Mouse (Mus musculus): ENCODE measurements around the gene Elk3. TPM values are rescaled to one million over a fixed set of nuclear protein-coding genes. Genes with fewer than 3 reads are reported as not detected.

The Elk3 gene
- polyA plus RNA-seq, 1 experiment, result 15.5 TPM

- TF ChIP-seq CTCF (IDR thresholded peaks at IDR 0.05; ENCODE audit: control insufficient read depth, insufficient read depth, low read length) (no peak), POLR2A (IDR thresholded peaks at IDR 0.05; ENCODE audit: borderline replicate concordance, control insufficient read depth, low read depth, low read length) (no peak)
- no peak overlapping the region for H3K27ac ChIP-seq (ENCODE audit: control insufficient read depth, insufficient read depth, low read depth, low read length, poor library complexity)
- H3K4me3 ChIP-seq (replicated peaks; ENCODE audit: control insufficient read depth, low read depth, low read length), result no peak overlapping the region
- whole genome bisulfite sequencing, result 60% methylated on average over 9 of the region's 9 CpGs
- no peaks in the 10 kb centered on the region for H3K4me1 ChIP-seq (ENCODE audit: control insufficient read depth, insufficient read depth, low read length)
Observed at GRCm38 (mm10) chr10:93234692-93235091, 76.2 kb downstream of the Elk3 start.

DNA sequence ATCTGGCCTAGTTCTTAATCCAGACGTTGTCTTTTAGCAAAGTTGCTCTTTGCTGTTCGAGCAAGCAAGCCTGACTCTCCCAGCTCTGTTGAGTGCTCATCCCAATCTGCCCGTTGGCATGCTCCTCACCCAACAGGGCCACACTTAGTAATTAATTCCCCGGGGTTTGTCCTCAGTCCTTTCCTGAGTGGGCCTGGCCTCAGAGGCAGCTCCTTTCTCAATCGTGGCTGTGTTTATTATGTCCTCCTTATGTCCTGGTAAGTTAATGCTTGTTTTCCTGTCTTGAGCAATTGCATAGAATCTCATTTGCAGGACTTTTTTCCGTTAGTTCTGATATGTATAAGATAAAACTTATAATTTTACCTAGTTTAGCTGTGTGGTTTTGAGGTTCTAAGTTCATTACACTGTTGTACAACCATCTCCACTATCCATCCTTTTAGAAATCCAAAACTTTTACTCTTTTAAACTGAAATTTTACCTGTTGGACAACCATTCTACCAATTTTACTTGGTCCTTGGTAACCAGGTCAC is 77.2 kb downstream of the Elk3 start:
- TF ChIP-seq POLR2A (IDR thresholded peaks at IDR 0.05; ENCODE audit: borderline replicate concordance, control insufficient read depth, low read depth, low read length) (no peak), CTCF (IDR thresholded peaks at IDR 0.05; ENCODE audit: control insufficient read depth, insufficient read depth, low read length) (no peak)
- H3K4me3 ChIP-seq (replicated peaks; ENCODE audit: control insufficient read depth, low read depth, low read length), result no peak overlapping the region
- no peaks in the 10 kb centered on the region for H3K4me1 ChIP-seq (ENCODE audit: control insufficient read depth, insufficient read depth, low read length)
- 51% methylated on average over 6 of the region's 6 CpGs for WGBS
- no peak overlapping the region for H3K27ac ChIP-seq (ENCODE audit: control insufficient read depth, insufficient read depth, low read depth, low read length, poor library complexity)

DNA sequence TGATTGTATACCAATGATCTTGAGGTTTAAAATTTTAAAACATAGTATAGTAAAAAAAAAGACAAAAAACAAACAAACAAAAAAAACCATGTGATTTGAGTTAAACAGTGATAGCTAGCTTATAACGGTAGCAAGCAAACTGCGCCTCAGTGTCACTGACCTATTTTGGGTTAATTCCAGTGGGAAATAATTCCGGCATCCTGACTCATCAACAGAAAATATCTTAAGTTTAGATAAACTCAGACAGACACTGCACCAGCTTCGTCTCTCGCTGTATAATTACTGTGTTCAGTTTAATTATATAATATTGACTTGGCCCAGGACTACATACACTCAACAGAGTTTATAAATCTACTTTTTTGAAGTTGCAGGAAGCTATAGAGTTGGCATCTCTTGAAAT is 79.0 kb downstream of the Elk3 start:
- WGBS, result 94% methylated on average over 5 of the region's 5 CpGs

GRCm38 (mm10) chr10:93231490-93231889 is 79.4 kb downstream of the Elk3 start:
- no peak overlapping the region for H3K4me3 ChIP-seq (replicated peaks; ENCODE audit: control insufficient read depth, low read depth, low read length)
- no peaks in the 10 kb centered on the region; the same call in 1 of the 2 replicates for H3K4me1 ChIP-seq (ENCODE audit: control insufficient read depth, insufficient read depth, low read length)
- TF ChIP-seq CTCF (IDR thresholded peaks at IDR 0.05; ENCODE audit: control insufficient read depth, insufficient read depth, low read length) (no peak), POLR2A (IDR thresholded peaks at IDR 0.05; ENCODE audit: borderline replicate concordance, control insufficient read depth, low read depth, low read length) (no peak)
- no peak overlapping the region for H3K27ac ChIP-seq (ENCODE audit: control insufficient read depth, insufficient read depth, low read depth, low read length, poor library complexity)
- WGBS, result 88% methylated on average over 4 of the region's 4 CpGs

More for the DNA sequence above, 79.0 kb downstream of the Elk3 start:
- TF ChIP-seq CTCF (IDR thresholded peaks at IDR 0.05; ENCODE audit: control insufficient read depth, insufficient read depth, low read length), result no peak
- no peak for TF ChIP-seq POLR2A (IDR thresholded peaks at IDR 0.05; ENCODE audit: borderline replicate concordance, control insufficient read depth, low read depth, low read length)
- Histone ChIP-seq H3K4me3 (replicated peaks; ENCODE audit: control insufficient read depth, low read depth, low read length) (no peak overlapping the region), H3K27ac (ENCODE audit: control insufficient read depth, insufficient read depth, low read depth, low read length, poor library complexity) (no peak overlapping the region), H3K4me1 (ENCODE audit: control insufficient read depth, insufficient read depth, low read length) (no peaks in the 10 kb centered on the region)

DNA sequence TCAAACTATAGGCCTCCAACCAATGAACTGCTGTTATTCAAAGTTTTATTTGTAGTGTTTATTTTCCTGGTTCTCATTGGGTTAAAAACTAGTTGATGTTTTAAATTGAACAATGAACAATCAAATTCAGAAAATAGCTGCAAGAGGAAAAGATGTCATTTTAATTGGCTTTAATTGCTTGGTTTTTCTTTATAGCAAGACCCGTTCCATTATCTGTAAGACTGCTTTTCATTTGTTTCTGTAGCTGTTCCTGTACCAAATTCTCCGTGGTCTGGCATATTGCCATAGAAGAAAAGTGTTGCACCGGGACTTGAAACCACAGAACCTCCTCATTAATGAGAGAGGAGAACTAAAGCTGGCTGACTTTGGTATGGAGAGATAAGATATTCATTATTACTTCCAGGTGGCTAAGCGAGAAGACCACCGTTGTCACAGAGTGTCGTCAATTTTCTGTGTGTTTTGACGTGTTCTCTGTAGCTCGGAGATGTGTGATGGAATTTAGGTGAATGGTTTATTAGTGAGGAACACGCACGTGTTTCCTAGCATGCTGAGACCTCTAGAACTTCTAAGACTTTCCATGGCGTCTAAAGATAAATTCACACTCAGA is 82.4 kb downstream of the Elk3 start:
- 20% methylated on average over 11 of the region's 11 CpGs for WGBS
- TF ChIP-seq CTCF (IDR thresholded peaks at IDR 0.05; ENCODE audit: control insufficient read depth, insufficient read depth, low read length) (no peak), POLR2A (IDR thresholded peaks at IDR 0.05; ENCODE audit: borderline replicate concordance, control insufficient read depth, low read depth, low read length) (no peak)
- Histone ChIP-seq H3K4me3 (replicated peaks; ENCODE audit: control insufficient read depth, low read depth, low read length) (no peak overlapping the region), H3K4me1 (ENCODE audit: control insufficient read depth, insufficient read depth, low read length) (no peaks in the 10 kb centered on the region; the same call in 1 of the 2 replicates), H3K27ac (ENCODE audit: control insufficient read depth, insufficient read depth, low read depth, low read length, poor library complexity) (no peak overlapping the region)

- Histone ChIP-seq H3K27ac (ENCODE audit: control insufficient read depth, insufficient read depth, low read depth, low read length, poor library complexity) (no peak overlapping the region), H3K4me1 (ENCODE audit: control insufficient read depth, insufficient read depth, low read length) (no peaks in the 10 kb centered on the region; the same call in 1 of the 2 replicates), H3K4me3 (replicated peaks; ENCODE audit: control insufficient read depth, low read depth, low read length) (no peak overlapping the region)
- TF ChIP-seq CTCF (IDR thresholded peaks at IDR 0.05; ENCODE audit: control insufficient read depth, insufficient read depth, low read length) (no peak), POLR2A (IDR thresholded peaks at IDR 0.05; ENCODE audit: borderline replicate concordance, control insufficient read depth, low read depth, low read length) (no peak)
- WGBS, result 44% methylated on average over 8 of the region's 8 CpGs
Observed at GRCm38 (mm10) chr10:93227921-93228320, 83.0 kb downstream of the Elk3 start.

DNA sequence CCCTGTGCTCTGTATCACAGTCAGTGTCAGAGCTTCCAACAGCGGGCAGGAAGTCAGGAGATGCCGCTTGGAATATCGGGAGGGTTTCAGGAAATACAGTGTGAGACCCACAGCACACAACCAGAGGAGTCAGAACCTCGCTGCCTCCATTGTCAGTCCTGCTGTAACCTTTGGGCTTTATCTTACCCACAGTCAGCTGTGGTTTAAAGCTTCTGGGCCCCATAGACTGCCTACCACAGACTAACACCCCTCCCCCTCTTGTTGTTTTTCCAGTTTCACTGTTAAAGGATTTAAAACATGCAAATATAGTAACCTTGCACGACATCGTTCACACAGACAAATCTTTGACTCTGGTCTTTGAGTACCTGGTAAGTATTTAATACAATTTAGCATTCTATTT is 85.2 kb downstream of the Elk3 start:
- Histone ChIP-seq H3K4me3 (replicated peaks; ENCODE audit: control insufficient read depth, low read depth, low read length) (no peak overlapping the region), H3K27ac (ENCODE audit: control insufficient read depth, insufficient read depth, low read depth, low read length, poor library complexity) (no peak overlapping the region), H3K4me1 (ENCODE audit: control insufficient read depth, insufficient read depth, low read length) (no peaks in the 10 kb centered on the region; the same call in 1 of the 2 replicates)
- WGBS, result 58% methylated on average over 6 of the region's 6 CpGs
- TF ChIP-seq POLR2A (IDR thresholded peaks at IDR 0.05; ENCODE audit: borderline replicate concordance, control insufficient read depth, low read depth, low read length), result no peak
- no peak for TF ChIP-seq CTCF (IDR thresholded peaks at IDR 0.05; ENCODE audit: control insufficient read depth, insufficient read depth, low read length)

GRCm38 (mm10) chr10:93215051-93215763 is 95.7 kb downstream of the Elk3 start:
- no peak for TF ChIP-seq POLR2A (IDR thresholded peaks at IDR 0.05; ENCODE audit: borderline replicate concordance, control insufficient read depth, low read depth, low read length)
- TF ChIP-seq CTCF (IDR thresholded peaks at IDR 0.05; ENCODE audit: control insufficient read depth, insufficient read depth, low read length), result no peak
- H3K4me3 ChIP-seq (replicated peaks; ENCODE audit: control insufficient read depth, low read depth, low read length), result no peak overlapping the region
- no peaks in the 10 kb centered on the region; the same call in 1 of the 2 replicates for H3K4me1 ChIP-seq (ENCODE audit: control insufficient read depth, insufficient read depth, low read length)
- 88% methylated on average over 8 of the region's 8 CpGs for WGBS
- H3K27ac ChIP-seq (ENCODE audit: control insufficient read depth, insufficient read depth, low read depth, low read length, poor library complexity), result no peak overlapping the region
